9 mouse cellular contexts compared by ENCODE assay signal in the genomic region with DNA sequence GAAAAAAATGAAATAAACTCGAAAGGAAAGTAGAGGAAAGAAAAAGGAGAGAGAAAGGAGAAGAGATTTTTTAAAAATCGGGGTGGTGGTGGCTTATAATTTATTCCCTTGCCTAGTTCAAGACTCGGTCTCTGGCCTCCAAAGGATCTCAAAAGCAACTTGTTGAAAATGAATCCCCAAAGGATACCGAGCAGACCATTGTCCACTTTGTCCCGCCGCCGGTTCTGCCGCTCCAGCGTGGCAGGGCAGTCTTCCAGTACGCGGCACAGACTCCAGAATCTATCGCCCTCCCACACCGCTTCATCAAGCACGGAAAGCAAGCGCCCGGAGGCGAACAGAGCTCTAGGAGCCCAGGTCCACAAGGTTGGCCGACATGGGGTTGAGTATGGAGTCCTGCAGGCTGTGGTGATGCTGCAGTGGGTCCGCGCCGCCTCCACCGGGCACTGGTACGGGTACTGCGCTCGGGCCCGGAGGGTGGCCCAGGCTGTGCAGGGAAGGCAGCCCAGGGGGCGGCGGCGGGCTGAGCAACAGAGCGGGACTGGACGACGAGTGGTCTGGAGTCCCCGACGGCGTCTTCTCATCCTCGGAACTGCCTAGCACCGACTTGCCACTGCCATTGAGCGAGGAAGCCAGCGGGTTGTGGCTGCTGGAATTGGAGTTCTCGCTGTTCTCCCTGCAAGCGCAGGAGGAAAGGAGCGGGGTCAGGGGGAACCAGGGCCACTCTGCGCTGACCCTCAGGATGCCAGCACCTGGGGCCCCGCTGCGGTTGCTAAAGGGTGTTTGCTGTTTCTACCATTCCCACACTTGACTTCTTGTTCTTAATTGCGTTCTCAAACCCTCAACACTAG. TPM values are rescaled to one million over a fixed set of nuclear protein-coding genes. Genes with fewer than 3 reads are reported as not detected.
A peak's percentile ranks its signal among the peaks of the same experiment; 100 is the strongest.
DNase-seq lines count a peak whose midpoint lies in the region; ATAC-seq lines count a peak whose summit lies in the region.
"Had no signal": no experiment of that assay in that cellular context is flagged by ENCODE, and none has a peak within 500 bp of the region (broad histone marks: within the 10 kb centered on the region; RNA-seq: fewer than 3 reads in every experiment).

No protein-coding gene starts in this region.

- no peaks in the 10 kb centered on the region for H3K9me3 ChIP-seq in forebrain, embryonic 13.5 days (replicated peaks)
- H3K9me3 ChIP-seq in forebrain, embryonic 16.5 days (ENCODE audit: control insufficient read depth, low read length), result no peaks in the 10 kb centered on the region
- no peaks in the 10 kb centered on the region for H3K9me3 ChIP-seq in kidney, embryonic 16.5 days (ENCODE audit: low read length)
- no peaks in the 10 kb centered on the region for H3K9me3 ChIP-seq in embryonic facial prominence, embryonic 12.5 days
- H3K9me3 ChIP-seq in midbrain, embryonic 14.5 days (ENCODE audit: control insufficient read depth, low read length), result no peaks in the 10 kb centered on the region
- H3K9me3 ChIP-seq: liver, embryonic 12.5 days had no signal

- H3K27me3 ChIP-seq in forebrain, embryonic 13.5 days, result peaks cover 98% of the 10 kb centered on the region
- peaks cover 71% of the 10 kb centered on the region for H3K27me3 ChIP-seq in forebrain, embryonic 16.5 days (replicated peaks; ENCODE audit: control insufficient read depth, insufficient read depth, low read length)
- H3K27me3 ChIP-seq in kidney, embryonic 16.5 days (ENCODE audit: insufficient read depth, low read length), result peaks cover 88% of the 10 kb centered on the region
- H3K27me3 ChIP-seq in embryonic facial prominence, embryonic 12.5 days, result peaks cover 35% of the 10 kb centered on the region
- H3K27me3 ChIP-seq in midbrain, embryonic 14.5 days (ENCODE audit: control insufficient read depth, insufficient read depth, low read length), result peaks cover 96% of the 10 kb centered on the region

- no peak overlapping the region for H3K27ac ChIP-seq in forebrain, embryonic 13.5 days
- no peak overlapping the region for H3K27ac ChIP-seq in forebrain, embryonic 16.5 days (ENCODE audit: low read length)
- peak overlapping the region; percentile 31 for H3K27ac ChIP-seq in kidney, embryonic 16.5 days (ENCODE audit: low read length)
- H3K27ac ChIP-seq in embryonic facial prominence, embryonic 12.5 days, result peak overlapping the region; percentile 95
- no peak overlapping the region for H3K27ac ChIP-seq in midbrain, embryonic 14.5 days (replicated peaks; ENCODE audit: low read depth, low read length)
- H3K27ac ChIP-seq: liver, embryonic 12.5 days had no signal

- no peaks in the 10 kb centered on the region for H3K36me3 ChIP-seq in forebrain, embryonic 13.5 days (ENCODE audit: poor library complexity, severe bottlenecking)
- no peaks in the 10 kb centered on the region for H3K36me3 ChIP-seq in forebrain, embryonic 16.5 days (ENCODE audit: control insufficient read depth, insufficient read depth)
- no peaks in the 10 kb centered on the region for H3K36me3 ChIP-seq in kidney, embryonic 16.5 days (ENCODE audit: insufficient read depth, low read length)
- peaks cover 14% of the 10 kb centered on the region; the same call in 1 of the 2 replicates for H3K36me3 ChIP-seq in embryonic facial prominence, embryonic 12.5 days
- H3K36me3 ChIP-seq in midbrain, embryonic 14.5 days (ENCODE audit: control insufficient read depth, insufficient read depth, low read length), result no peaks in the 10 kb centered on the region
- H3K36me3 ChIP-seq: liver, embryonic 12.5 days had no signal

- DNase-seq in kidney, adult 11 months, result no peak
- DNase-seq in midbrain, embryonic 14.5 days, result peak; percentile 37
- DNase-seq in cerebellum, adult 11-12 months, result no peak
- no peak for DNase-seq in cerebellum, postnatal 10 days

- no peak overlapping the region for H3K4me3 ChIP-seq in forebrain, embryonic 13.5 days
- H3K4me3 ChIP-seq in forebrain, embryonic 16.5 days (replicated peaks; ENCODE audit: low read length), result no peak overlapping the region
- H3K4me3 ChIP-seq in kidney, embryonic 16.5 days (ENCODE audit: low read length), result peak overlapping the region; percentile 57
- H3K4me3 ChIP-seq in embryonic facial prominence, embryonic 12.5 days, result peak overlapping the region; percentile 59
- no peak overlapping the region for H3K4me3 ChIP-seq in midbrain, embryonic 14.5 days (replicated peaks; ENCODE audit: low read depth, low read length)
- H3K4me3 ChIP-seq: liver, embryonic 12.5 days had no signal

- peak overlapping the region; percentile 3; the same call in 1 of the 2 replicates for H3K4me2 ChIP-seq in forebrain, embryonic 13.5 days
- no peak overlapping the region for H3K4me2 ChIP-seq in forebrain, embryonic 16.5 days (ENCODE audit: low read length)
- H3K4me2 ChIP-seq in kidney, embryonic 16.5 days (replicated peaks; ENCODE audit: low read depth, low read length), result peak overlapping the region; percentile 73
- peak overlapping the region; percentile 59 for H3K4me2 ChIP-seq in embryonic facial prominence, embryonic 12.5 days (replicated peaks)
- no peak overlapping the region for H3K4me2 ChIP-seq in midbrain, embryonic 14.5 days (ENCODE audit: low read length)

- peaks cover 23% of the 10 kb centered on the region for H3K4me1 ChIP-seq in forebrain, embryonic 13.5 days
- peaks cover 18% of the 10 kb centered on the region for H3K4me1 ChIP-seq in forebrain, embryonic 16.5 days (replicated peaks; ENCODE audit: control insufficient read depth, insufficient read depth, low read length)
- H3K4me1 ChIP-seq in kidney, embryonic 16.5 days (ENCODE audit: insufficient read depth, low read length), result peaks cover 25% of the 10 kb centered on the region
- peaks cover 33% of the 10 kb centered on the region for H3K4me1 ChIP-seq in embryonic facial prominence, embryonic 12.5 days
- H3K4me1 ChIP-seq in midbrain, embryonic 14.5 days (ENCODE audit: control insufficient read depth, insufficient read depth, low read length), result peaks cover 5% of the 10 kb centered on the region; the same call in 1 of the 2 replicates

- under 1% methylated on average over 46 of the region's 46 CpGs for WGBS in forebrain, embryonic 13.5 days
- under 1% methylated on average over 46 of the region's 46 CpGs for WGBS in forebrain, embryonic 16.5 days
- under 1% methylated on average over 46 of the region's 46 CpGs for WGBS in kidney, embryonic 16.5 days
- 1% methylated on average over 46 of the region's 46 CpGs for WGBS in embryonic facial prominence, embryonic 12.5 days
- 1% methylated on average over 46 of the region's 46 CpGs for WGBS in midbrain, embryonic 14.5 days

- ATAC-seq in forebrain, embryonic 13.5 days, result no peak
- no peak for ATAC-seq in forebrain, embryonic 16.5 days
- ATAC-seq in kidney, embryonic 16.5 days (ENCODE audit: low FRiP score, low TSS enrichment), result no peak
- no peak for ATAC-seq in embryonic facial prominence, embryonic 12.5 days (ENCODE audit: insufficient number of reproducible peaks, insufficient read depth, low FRiP score, low TSS enrichment)
- ATAC-seq in midbrain, embryonic 14.5 days (ENCODE audit: low FRiP score, low TSS enrichment), result no peak
- ATAC-seq: liver, embryonic 12.5 days had no signal

- H3K9ac ChIP-seq in forebrain, embryonic 13.5 days, result no peak overlapping the region
- H3K9ac ChIP-seq in forebrain, embryonic 16.5 days (replicated peaks; ENCODE audit: low read depth, low read length), result no peak overlapping the region
- peak overlapping the region; percentile 70 for H3K9ac ChIP-seq in kidney, embryonic 16.5 days (replicated peaks; ENCODE audit: low read length)
- peak overlapping the region; percentile 96 for H3K9ac ChIP-seq in embryonic facial prominence, embryonic 12.5 days
- H3K9ac ChIP-seq in midbrain, embryonic 14.5 days (replicated peaks; ENCODE audit: low read length), result no peak overlapping the region
- H3K9ac ChIP-seq: liver, embryonic 12.5 days had no signal

RNA-seq across cellular contexts. Expression of gene Six2, which starts 3.0 kb away (rescaled TPM):
- 0.37 and 0.74 TPM in 2 replicates for polyA plus RNA-seq in forebrain, embryonic 13.5 days (2015; fragmentation: Nextera tagmentation; extraction: Ambion mirVana)
- 0.25 and 0.45 TPM in 2 replicates for polyA plus RNA-seq in forebrain, embryonic 16.5 days (2015; fragmentation: Nextera tagmentation; extraction: Ambion mirVana)
- 13.3 and 15.9 TPM in 2 replicates for polyA plus RNA-seq in kidney, embryonic 16.5 days (2015; fragmentation: Nextera tagmentation; extraction: Ambion mirVana)
- 33.2 and 38.0 TPM in 2 replicates for polyA plus RNA-seq in embryonic facial prominence, embryonic 12.5 days (2016; fragmentation: Nextera tagmentation; extraction: Ambion mirVana)
- polyA plus RNA-seq in midbrain, embryonic 14.5 days (2014; fragmentation: Nextera tagmentation; extraction: Ambion mirVana), result 0.42 and 0.57 TPM in 2 replicates

Comparison
In these comparisons a context has a peak if more than half of its experiments do, and no peak if none do; other contexts are left out.
1. H3K4me2 ChIP-seq: peak in forebrain, embryonic 13.5 days (single experiment), kidney, embryonic 16.5 days (single experiment) and embryonic facial prominence, embryonic 12.5 days (single experiment); none in forebrain, embryonic 16.5 days (single experiment) and midbrain, embryonic 14.5 days (single experiment).
2. H3K27ac ChIP-seq: peak in kidney, embryonic 16.5 days (single experiment) and embryonic facial prominence, embryonic 12.5 days (single experiment); none in forebrain, embryonic 13.5 days (single experiment), forebrain, embryonic 16.5 days (single experiment) and midbrain, embryonic 14.5 days (single experiment).
3. H3K4me3 ChIP-seq: peak in kidney, embryonic 16.5 days (single experiment) and embryonic facial prominence, embryonic 12.5 days (single experiment); none in forebrain, embryonic 13.5 days (single experiment), forebrain, embryonic 16.5 days (single experiment) and midbrain, embryonic 14.5 days (single experiment).
4. H3K9ac ChIP-seq: peak in kidney, embryonic 16.5 days (single experiment) and embryonic facial prominence, embryonic 12.5 days (single experiment); none in forebrain, embryonic 13.5 days (single experiment), forebrain, embryonic 16.5 days (single experiment) and midbrain, embryonic 14.5 days (single experiment).